Mouse (Mus musculus) intestine, embryonic 16.5 days (tissue): Measurements from ENCODE around the gene Eva1a. TPM values are rescaled to one million over a fixed set of nuclear protein-coding genes. Genes with fewer than 3 reads are reported as not detected.
A peak's percentile ranks its signal among the peaks of the same experiment; 100 is the strongest.

Experiments
- ATAC-seq: fragments of 200-750 bp; cut with Nextera tagmentation; 2 replicates; pipeline ENCODE4 v1.8.0; 2017; ENCODE audit warnings: moderate TSS enrichment, moderate library complexity
- H3K27ac ChIP-seq: fragments of 300-500 bp; sonication (generic); 2 replicates; pipeline ENCODE4 v1.5.1; 2014; ENCODE audit warnings: mild to moderate bottlenecking, low read length
- H3K27me3 ChIP-seq: fragments of 300-500 bp; sonication (generic); replicated peaks from 2 replicates; pipeline ENCODE4 v1.6.1; 2014; ENCODE audit warnings: low read length, control low read depth, mixed read lengths; ENCODE audit not compliant: control insufficient read depth, insufficient read depth
- H3K36me3 ChIP-seq: fragments of 300-500 bp; sonication (generic); 2 replicates; pipeline ENCODE4 v1.6.1; 2014; ENCODE audit warnings: low read length, control low read depth; ENCODE audit not compliant: control insufficient read depth, insufficient read depth
- H3K4me1 ChIP-seq: fragments of 300-500 bp; sonication (generic); 2 replicates; pipeline ENCODE4 v1.6.1; 2014; ENCODE audit warnings: low read length, control low read depth, mixed read lengths; ENCODE audit not compliant: control insufficient read depth, insufficient read depth
- H3K4me2 ChIP-seq: fragments of 300-500 bp; sonication (generic); 2 replicates; pipeline ENCODE4 v1.6.1; 2014; ENCODE audit warnings: low read depth, low read length, control low read depth
- H3K4me3 ChIP-seq: fragments of 300-500 bp; sonication (generic); 2 replicates; pipeline ENCODE4 v1.5.1; 2014; ENCODE audit warnings: mild to moderate bottlenecking, low read length
- H3K9ac ChIP-seq: fragments of 300-500 bp; sonication (generic); 2 replicates; pipeline ENCODE4 v1.6.1; 2014; ENCODE audit warnings: low read depth, low read length
- H3K9me3 ChIP-seq: fragments of 300-500 bp; sonication (generic); 2 replicates; pipeline ENCODE4 v1.6.1; 2016; ENCODE audit warnings: low read length, control low read depth; ENCODE audit not compliant: control insufficient read depth
- WGBS: fragments of 180-500 bp; shearing (Covaris S2); extraction: QIAGEN DNeasy Blood & Tissue Kit; methylation state at CpG from one replicate; pipeline ENCODE4 v1.1.7; 2014; 5-methylcytosine and 5-hydroxymethylcytosine counted together
- polyA plus RNA-seq: library from polyadenylated mRNA; unstranded; fragments of >200 nt; fragmentation: Nextera tagmentation; extraction: Ambion mirVana; gene quantifications from 2 replicates; pipeline ENCODE4 v1.2.1, GENCODE M21; 2015

The Eva1a gene
- 17.4 and 20.3 TPM in 2 replicates for polyA plus RNA-seq

GRCm38 (mm10) chr6:82040834-82041487, at the start of gene Eva1a:
TSS of gene Eva1a (plus strand) at chr6:82041043.
- H3K27me3 ChIP-seq: no peaks in the 10 kb centered on the region
- peaks cover 31% of the 10 kb centered on the region for H3K4me1 ChIP-seq
- H3K4me3 ChIP-seq: peak within 1 kb of the TSS; percentile 75
- no peaks in the 10 kb centered on the region for H3K36me3 ChIP-seq
- peak within 1 kb of the TSS; percentile 91 for H3K4me2 ChIP-seq
- H3K9ac ChIP-seq: peak within 1 kb of the TSS; percentile 82
- ATAC-seq: peak; percentile 40
- H3K9me3 ChIP-seq: no peaks in the 10 kb centered on the region
- WGBS: 9% methylated on average over 11 of the region's 11 CpGs
- peak within 1 kb of the TSS; percentile 90 for H3K27ac ChIP-seq

DNA sequence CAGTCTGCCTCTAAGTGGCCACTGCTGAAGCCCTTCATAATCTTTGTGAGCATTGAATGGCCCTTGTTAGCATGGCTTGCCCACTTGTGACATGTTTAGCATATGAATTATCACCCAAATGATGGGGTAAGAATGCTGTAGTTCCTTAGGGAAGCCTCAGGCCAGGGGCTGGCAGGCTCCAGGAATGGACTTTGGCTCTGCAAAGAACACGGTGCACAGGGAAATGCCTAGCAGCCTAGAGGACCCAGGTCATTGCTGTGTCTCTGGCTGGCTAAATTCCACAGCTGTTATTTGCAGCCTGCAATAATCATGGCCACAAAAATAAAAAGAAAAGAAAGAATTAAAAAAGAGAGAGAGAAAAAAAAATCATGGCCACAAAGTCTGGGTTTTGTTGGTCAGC, 28.5 kb upstream of the Eva1a start:
- no peaks in the 10 kb centered on the region for H3K4me1 ChIP-seq
- no peaks in the 10 kb centered on the region for H3K36me3 ChIP-seq
- peak; percentile 58; the same call in 1 of the 2 replicates for ATAC-seq
- H3K27ac ChIP-seq: no peak overlapping the region
- no peaks in the 10 kb centered on the region for H3K27me3 ChIP-seq
- no peak overlapping the region for H3K4me3 ChIP-seq
- no peak overlapping the region for H3K9ac ChIP-seq
- WGBS: 43% methylated on average over 1 of the region's 1 CpGs
- H3K9me3 ChIP-seq: no peaks in the 10 kb centered on the region; the same call in 1 of the 2 replicates
- H3K4me2 ChIP-seq: no peak overlapping the region

DNA sequence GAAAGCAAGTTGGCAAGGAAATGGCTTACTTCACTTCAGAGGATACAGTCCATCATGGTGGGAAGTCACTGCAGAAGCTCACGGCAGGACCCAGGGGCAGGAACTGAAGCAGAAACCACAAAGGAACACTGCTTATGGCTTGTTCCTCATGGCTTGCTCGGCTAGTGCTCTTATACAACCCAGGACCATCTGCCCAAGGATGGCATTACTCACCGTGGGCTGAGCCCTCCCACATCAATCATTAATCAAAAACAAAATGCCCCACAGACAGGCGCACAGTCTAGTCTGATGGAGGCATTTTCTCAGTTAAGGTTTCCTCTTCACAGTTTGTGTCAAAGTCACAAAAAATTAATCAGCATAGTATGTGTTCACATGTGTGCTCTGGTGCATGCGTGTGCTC, 19.8 kb upstream of the Eva1a start:
- WGBS: 84% methylated on average over 5 of the region's 5 CpGs
- Histone ChIP-seq H3K4me2 (no peak overlapping the region), H3K27ac (no peak overlapping the region), H3K27me3 (no peaks in the 10 kb centered on the region), H3K9ac (no peak overlapping the region), H3K9me3 (no peaks in the 10 kb centered on the region), H3K4me3 (no peak overlapping the region), H3K36me3 (no peaks in the 10 kb centered on the region), H3K4me1 (no peaks in the 10 kb centered on the region)
- ATAC-seq: no peak

DNA sequence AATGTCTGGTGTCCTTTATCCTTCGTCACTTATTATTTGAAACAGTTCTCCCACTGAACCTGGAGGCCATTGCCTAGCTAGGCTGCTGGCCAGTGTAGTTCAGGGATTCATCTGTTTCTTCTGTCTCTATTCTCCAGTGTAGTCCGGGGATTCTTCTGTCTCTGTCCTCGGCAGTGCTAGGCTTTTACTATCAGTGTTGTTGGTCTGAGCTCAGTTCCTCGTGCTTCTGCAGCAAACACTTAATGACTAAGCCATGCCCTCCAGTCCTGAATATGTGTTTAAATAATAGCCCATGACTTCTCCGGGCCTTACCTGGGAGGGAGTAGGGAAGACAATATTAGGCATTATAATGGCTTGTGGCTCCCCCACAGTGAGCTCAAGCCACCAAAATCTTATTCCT, 19.3 kb upstream of the Eva1a start:
- Histone ChIP-seq H3K9me3 (no peaks in the 10 kb centered on the region), H3K27me3 (no peaks in the 10 kb centered on the region), H3K4me1 (no peaks in the 10 kb centered on the region), H3K4me2 (no peak overlapping the region), H3K27ac (no peak overlapping the region), H3K4me3 (no peak overlapping the region), H3K9ac (no peak overlapping the region), H3K36me3 (no peaks in the 10 kb centered on the region)
- no peak for ATAC-seq
- whole genome bisulfite sequencing: 83% methylated on average over 5 of the region's 5 CpGs

GRCm38 (mm10) chr6:82029611-82030510, 11.0 kb upstream of the Eva1a start:
- Histone ChIP-seq H3K4me3 (no peak overlapping the region), H3K36me3 (no peaks in the 10 kb centered on the region), H3K9me3 (no peaks in the 10 kb centered on the region), H3K27ac (peak overlapping the region; percentile 65), H3K4me1 (peaks cover 5% of the 10 kb centered on the region), H3K4me2 (no peak overlapping the region), H3K27me3 (no peaks in the 10 kb centered on the region), H3K9ac (no peak overlapping the region)
- 32% methylated on average over 19 of the region's 19 CpGs for WGBS
- peak; percentile 90 for ATAC-seq

DNA sequence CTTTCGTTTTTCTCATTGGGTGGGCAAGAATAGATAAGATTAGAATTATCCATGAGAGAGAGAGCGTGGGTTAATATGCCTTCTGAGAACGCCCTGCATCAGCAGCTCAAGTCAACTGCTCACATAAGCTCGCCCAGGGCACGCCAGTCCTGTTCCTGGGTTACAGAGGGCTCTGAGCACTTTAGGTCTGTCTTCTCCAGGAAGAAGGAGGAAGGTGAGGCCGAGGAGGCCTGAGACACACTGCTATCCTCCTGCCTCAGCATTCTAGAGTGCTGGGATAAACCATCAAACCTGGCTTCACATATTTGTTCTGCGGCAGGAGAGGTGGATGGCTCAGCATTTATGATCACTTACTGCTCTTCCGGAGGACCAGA, 10.3 kb upstream of the Eva1a start:
- Histone ChIP-seq H3K4me3 (no peak overlapping the region), H3K27ac (0 out of 2 replicates have a peak overlapping the region, but pooled peaks have one; percentile 17), H3K27me3 (no peaks in the 10 kb centered on the region), H3K9ac (no peak overlapping the region), H3K4me1 (peaks cover 5% of the 10 kb centered on the region), H3K4me2 (no peak overlapping the region), H3K36me3 (no peaks in the 10 kb centered on the region), H3K9me3 (no peaks in the 10 kb centered on the region)
- ATAC-seq: no peak
- 80% methylated on average over 8 of the region's 8 CpGs for WGBS

DNA sequence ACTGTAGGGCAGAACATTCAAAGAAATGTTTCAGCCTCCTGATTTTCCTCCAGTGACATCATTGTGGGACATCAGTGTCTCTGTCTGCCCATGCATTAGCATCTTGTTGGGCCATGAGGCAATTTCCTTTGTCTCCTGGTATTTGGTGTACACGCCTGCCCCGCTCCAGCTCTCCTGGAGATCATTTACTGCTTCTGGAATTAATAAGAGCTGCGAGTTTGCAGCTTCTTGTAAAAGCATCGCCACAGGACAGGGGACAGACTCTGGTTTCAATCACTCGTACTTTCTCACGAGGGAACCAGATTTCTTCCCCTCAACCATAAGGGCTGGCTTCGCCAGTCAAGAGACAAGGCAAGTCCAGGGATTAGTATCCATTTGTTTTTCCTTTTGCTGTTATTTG, 3.6 kb upstream of the Eva1a start:
- 63% methylated on average over 7 of the region's 7 CpGs for WGBS
- no peak for ATAC-seq
- no peak overlapping the region for H3K9ac ChIP-seq

GRCm38 (mm10) chr6:82039193-82039592, 1.6 kb upstream of the Eva1a start:
- Histone ChIP-seq H3K27me3 (no peaks in the 10 kb centered on the region), H3K36me3 (no peaks in the 10 kb centered on the region), H3K4me3 (no peak overlapping the region), H3K27ac (no peak overlapping the region), H3K4me2 (no peak overlapping the region), H3K4me1 (peaks cover 21% of the 10 kb centered on the region), H3K9me3 (no peaks in the 10 kb centered on the region), H3K9ac (no peak overlapping the region)
- no peak for ATAC-seq
- WGBS: 72% methylated on average over 6 of the region's 6 CpGs

More for the DNA sequence above, 3.6 kb upstream of the Eva1a start:
- Histone ChIP-seq H3K9me3 (no peaks in the 10 kb centered on the region), H3K4me3 (no peak overlapping the region), H3K27me3 (no peaks in the 10 kb centered on the region), H3K36me3 (no peaks in the 10 kb centered on the region), H3K27ac (no peak overlapping the region), H3K4me2 (no peak overlapping the region), H3K4me1 (peaks cover 8% of the 10 kb centered on the region)

DNA sequence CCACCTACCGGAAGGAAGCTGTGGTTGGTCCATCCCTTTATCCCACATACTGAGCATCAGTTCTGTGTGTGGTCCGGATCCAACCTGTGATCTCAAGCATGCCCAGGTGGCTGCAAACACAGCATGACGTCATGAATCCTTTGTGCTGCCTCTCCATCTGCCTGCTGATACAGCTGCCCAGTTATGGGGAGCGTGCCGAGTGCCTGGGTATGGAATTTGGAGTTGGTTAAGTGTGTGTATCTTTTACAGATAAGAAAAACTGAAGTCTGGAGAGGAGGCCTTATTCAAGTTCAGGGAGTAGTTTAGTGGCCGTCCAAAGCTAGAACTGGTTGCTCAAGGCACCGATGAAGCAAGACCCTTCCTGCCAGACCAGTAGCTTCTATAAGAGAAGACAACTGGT, 875 bp upstream of the Eva1a start:
- Histone ChIP-seq H3K4me3 (no peak overlapping the region), H3K36me3 (no peaks in the 10 kb centered on the region), H3K27me3 (no peaks in the 10 kb centered on the region), H3K9me3 (no peaks in the 10 kb centered on the region), H3K4me2 (no peak overlapping the region), H3K27ac (peak overlapping the region; percentile 28; the same call in 1 of the 2 replicates), H3K9ac (no peak overlapping the region), H3K4me1 (peaks cover 23% of the 10 kb centered on the region)
- no peak for ATAC-seq
- WGBS: 60% methylated on average over 7 of the region's 7 CpGs
